Mouse (Mus musculus) liver, adult 2 months (tissue): Measurements from ENCODE around the gene Aig1.

ENCODE experiments used
- CTCF ChIP-seq: fragments of 200-500 bp; IDR thresholded peaks from 2 replicates; pipeline ENCODE4 v1.5.1; 2011; ENCODE audit warnings: low read depth, low read length, control low read depth
- POLR2A ChIP-seq: fragments of 200-500 bp; IDR thresholded peaks from 2 replicates; pipeline ENCODE4 v1.6.1; 2011; ENCODE audit warnings: low read length, control low read depth; ENCODE audit not compliant: insufficient read depth; ENCODE audit errors: extremely low read depth

DNA sequence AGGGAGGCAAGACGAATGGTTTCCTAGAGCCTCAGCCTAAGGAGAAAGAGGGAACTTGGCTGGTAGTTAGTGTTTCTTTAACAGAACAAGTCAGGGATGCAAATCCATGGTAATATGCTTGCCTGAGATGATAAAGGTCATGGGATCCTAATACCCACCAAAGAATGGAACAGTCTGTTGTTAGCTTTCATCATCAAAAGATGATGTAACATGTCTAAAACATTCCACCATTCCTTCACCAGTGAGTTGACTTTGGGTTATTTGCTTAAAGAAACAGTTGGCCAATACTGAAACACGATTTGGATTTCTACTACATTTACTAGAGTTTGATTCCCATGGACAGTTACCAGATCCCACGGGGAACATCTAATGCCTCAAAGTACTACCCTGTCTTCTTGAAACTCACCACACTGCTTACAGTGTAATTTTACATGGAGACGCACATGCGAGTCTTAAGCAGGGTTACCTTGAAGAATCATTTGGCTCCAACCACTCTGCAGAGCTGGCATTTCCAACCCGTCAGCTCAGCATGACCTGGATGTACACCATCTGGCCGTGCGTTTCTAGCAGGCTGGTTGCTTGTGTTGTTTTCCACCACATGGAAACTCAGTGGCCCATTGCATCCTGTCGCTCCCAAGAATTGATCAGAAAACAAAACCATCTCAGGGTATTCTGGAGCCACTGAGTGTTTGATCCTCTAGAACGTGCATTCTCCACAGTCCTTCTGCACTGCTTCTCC is 32.9 kb downstream of the Aig1 start:
- TF ChIP-seq POLR2A (no peak), CTCF (no peak)
